In the genomic region with DNA sequence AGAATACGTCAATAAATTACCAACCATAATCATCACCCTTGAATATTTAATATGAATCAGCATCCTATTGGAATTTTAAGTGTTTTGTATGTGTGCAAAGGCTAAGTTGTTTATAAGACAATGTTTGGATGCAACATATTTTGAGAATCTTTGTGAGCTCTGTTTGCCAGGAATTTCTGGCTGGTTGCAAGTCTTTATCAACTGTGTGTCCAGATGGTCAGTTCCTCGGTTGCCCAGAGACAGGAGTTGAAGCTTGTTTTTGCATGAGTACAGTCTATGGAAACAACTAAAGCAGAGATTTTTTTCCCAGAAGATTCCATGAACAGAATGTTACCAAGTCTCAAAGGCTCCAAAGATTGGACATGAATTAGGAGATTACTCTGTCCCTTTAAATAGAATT, we compare ENCODE assay signal across 13 mouse cellular contexts.
DNase-seq lines count a peak whose midpoint lies in the region; ATAC-seq lines count a peak whose summit lies in the region.
"Had no signal": no experiment of that assay in that cellular context is flagged by ENCODE, and none has a peak within 500 bp of the region (broad histone marks: within the 10 kb centered on the region; RNA-seq: fewer than 3 reads in every experiment).

No protein-coding gene starts in this region.

- no peak overlapping the region for H3K27ac ChIP-seq in heart, embryonic 11.5 days (ENCODE audit: low read depth, low read length)
- H3K27ac ChIP-seq: embryonic facial prominence, embryonic 10.5 days; heart, embryonic 13.5 days; hindbrain, embryonic 15.5 days; liver, embryonic 14.5 days had no signal

- no peak for ATAC-seq in heart, embryonic 11.5 days (replicated peaks; ENCODE audit: insufficient number of reproducible peaks, low FRiP score, low TSS enrichment)
- ATAC-seq: forebrain, postnatal 0 days had no signal

- no peaks in the 10 kb centered on the region for H3K9me3 ChIP-seq in heart, embryonic 11.5 days (replicated peaks; ENCODE audit: control insufficient read depth, low read length)
- H3K9me3 ChIP-seq: embryonic facial prominence, embryonic 10.5 days; heart, embryonic 13.5 days; hindbrain, embryonic 15.5 days had no signal

- H3K4me3 ChIP-seq in heart, embryonic 11.5 days (ENCODE audit: low read depth, low read length) = no peak overlapping the region
- H3K4me3 ChIP-seq: embryonic facial prominence, embryonic 10.5 days; heart, embryonic 13.5 days; hindbrain, embryonic 15.5 days had no signal

- no peaks in the 10 kb centered on the region for H3K4me1 ChIP-seq in heart, embryonic 11.5 days (ENCODE audit: control insufficient read depth, insufficient read depth, low read length)
- H3K4me1 ChIP-seq: embryonic facial prominence, embryonic 10.5 days; heart, embryonic 13.5 days; hindbrain, embryonic 15.5 days had no signal

- no peak overlapping the region for H3K4me2 ChIP-seq in heart, embryonic 11.5 days
- H3K4me2 ChIP-seq: heart, embryonic 13.5 days; hindbrain, embryonic 15.5 days had no signal

- peak; percentile 41 for DNase-seq in heart, adult 8-10 months (ENCODE audit: low spot score)
- DNase-seq in urinary bladder, postnatal 14 days (ENCODE audit: low spot score) = peak; percentile 9
- DNase-seq in urinary bladder, postnatal 36 days (ENCODE audit: low spot score in 2 of 2) = no peak
- DNase-seq in heart, postnatal 4 days = peak; percentile 8
- DNase-seq in frontal cortex, postnatal 36 days (ENCODE audit: low spot score in 2 of 2) = no peak
- no peak for DNase-seq in layer of hippocampus, adult 9-11 months
- DNase-seq: forebrain, postnatal 0 days; kidney, adult 2 months had no signal

- no peak overlapping the region for H3K9ac ChIP-seq in heart, embryonic 11.5 days (ENCODE audit: low read depth, low read length)
- H3K9ac ChIP-seq: forebrain, postnatal 0 days; heart, embryonic 13.5 days; hindbrain, embryonic 15.5 days; liver, embryonic 14.5 days had no signal

- no peaks in the 10 kb centered on the region for H3K36me3 ChIP-seq in heart, embryonic 11.5 days (ENCODE audit: control insufficient read depth, insufficient read depth, low read length)
- H3K36me3 ChIP-seq: embryonic facial prominence, embryonic 10.5 days; heart, embryonic 13.5 days; hindbrain, embryonic 15.5 days had no signal

- WGBS in heart, embryonic 11.5 days (ENCODE audit: insufficient replicate concordance) = 71% methylated on average over 2 of the region's 2 CpGs

- H3K27me3 ChIP-seq in heart, embryonic 11.5 days (ENCODE audit: control insufficient read depth, insufficient read depth, low read length) = no peaks in the 10 kb centered on the region
- H3K27me3 ChIP-seq: heart, embryonic 13.5 days; hindbrain, embryonic 15.5 days had no signal

Comparison
In these comparisons a context has a peak if more than half of its experiments do, and no peak if none do; other contexts are left out.
1. DNase-seq: peak in heart, adult 8-10 months (single experiment), urinary bladder, postnatal 14 days (single experiment) and heart, postnatal 4 days (single experiment); none in urinary bladder, postnatal 36 days (0 of 2), frontal cortex, postnatal 36 days (0 of 2) and layer of hippocampus, adult 9-11 months (single experiment).